Mouse (Mus musculus) erythroblast, embryonic 14.5 days (primary cell): ENCODE data around the gene Fah. TPM values are rescaled to one million over a fixed set of nuclear protein-coding genes. Genes with fewer than 3 reads are reported as not detected.

Experiments used
- H3K27me3 ChIP-seq: 2 replicates; pipeline ENCODE4 v1.6.1; 2012; ENCODE audit warnings: inconsistent platforms; ENCODE audit not compliant: control insufficient read depth
- H3K36me3 ChIP-seq: 2 replicates; pipeline ENCODE4 v1.6.1; 2012; ENCODE audit warnings: mild to moderate bottlenecking, inconsistent platforms; ENCODE audit not compliant: control insufficient read depth
- H3K4me1 ChIP-seq: 2 replicates; pipeline ENCODE4 v1.6.1; 2012; ENCODE audit warnings: inconsistent platforms; ENCODE audit not compliant: control insufficient read depth
- H3K4me3 ChIP-seq: replicated peaks from 2 replicates; pipeline ENCODE3; 2012; ENCODE audit warnings: moderate library complexity, mild to moderate bottlenecking, inconsistent platforms
- H3K9me3 ChIP-seq: 2 replicates; pipeline ENCODE4 v1.6.1; 2012; ENCODE audit warnings: low read length, inconsistent platforms, mixed read lengths; ENCODE audit not compliant: control insufficient read depth
- GATA1 ChIP-seq: IDR thresholded peaks from 2 replicates; pipeline ENCODE4 v1.6.1; 2012; ENCODE audit warnings: low read length, inconsistent platforms, mixed read lengths
- TAL1 ChIP-seq: IDR thresholded peaks from 3 replicates; pipeline ENCODE4 v1.6.1; 2012; ENCODE audit warnings: low read length, inconsistent platforms, mixed read lengths
- polyA plus RNA-seq: library from polyadenylated mRNA; stranded (reverse); fragments of >175 nt; gene quantifications from 2 replicates; pipeline ENCODE4 v1.2.3, GENCODE M21; 2012

Fah gene
- polyA plus RNA-seq, 1 experiment = 0.35 TPM

DNA sequence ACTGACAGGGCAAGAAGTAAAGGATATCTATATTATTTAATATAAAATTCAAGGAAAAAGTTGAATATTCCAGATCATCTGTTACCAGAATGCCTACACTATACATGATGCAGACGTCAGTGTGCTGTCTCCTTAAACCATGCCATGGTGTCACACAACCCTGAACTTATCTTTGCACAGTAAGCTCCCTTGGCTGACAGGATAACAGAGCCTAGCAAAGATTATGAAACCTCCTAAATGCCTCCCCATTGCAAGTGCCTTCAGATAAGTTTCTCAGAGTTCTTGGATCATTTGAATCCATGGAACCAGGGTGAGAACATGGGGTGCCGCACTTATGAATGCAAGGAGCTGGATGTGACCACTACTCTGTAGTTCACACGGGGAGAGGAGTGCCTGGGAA, 25.4 kb upstream of the Fah start:
- Histone ChIP-seq H3K36me3 (peaks cover 58% of the 10 kb centered on the region), H3K9me3 (no peaks in the 10 kb centered on the region), H3K27me3 (no peaks in the 10 kb centered on the region), H3K4me1 (peaks cover 48% of the 10 kb centered on the region), H3K4me3 (peak overlapping the region; percentile 18)
- TF ChIP-seq GATA1 (peak; percentile 40; the same call in 1 of the 2 replicates), TAL1 (peak; percentile 33; the same call in 1 of the 3 replicates)

DNA sequence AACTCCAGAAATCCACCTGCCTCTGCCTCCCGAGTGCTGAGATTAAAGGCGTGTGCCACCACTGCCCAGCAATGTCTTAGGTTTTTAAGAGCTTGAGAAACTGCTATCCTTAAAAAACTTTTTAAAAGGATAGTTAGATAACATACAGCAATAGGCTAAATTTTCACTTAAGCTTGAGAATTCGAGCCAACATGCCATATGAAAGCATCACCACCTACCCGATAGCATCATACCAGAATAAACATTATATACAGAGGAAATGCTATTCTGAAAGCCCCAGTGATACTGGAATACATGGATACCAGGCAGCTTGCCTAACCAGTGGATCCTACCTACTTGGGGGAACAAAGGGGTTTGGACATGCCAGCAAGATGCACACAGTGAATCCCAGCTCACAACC, 17.2 kb upstream of the Fah start:
- H3K9me3 ChIP-seq = no peaks in the 10 kb centered on the region
- TF ChIP-seq GATA1 (no peak), TAL1 (no peak)
- H3K4me3 ChIP-seq = no peak overlapping the region
- peaks cover 72% of the 10 kb centered on the region for H3K36me3 ChIP-seq
- peaks cover 6% of the 10 kb centered on the region for H3K4me1 ChIP-seq
- H3K27me3 ChIP-seq = no peaks in the 10 kb centered on the region

DNA sequence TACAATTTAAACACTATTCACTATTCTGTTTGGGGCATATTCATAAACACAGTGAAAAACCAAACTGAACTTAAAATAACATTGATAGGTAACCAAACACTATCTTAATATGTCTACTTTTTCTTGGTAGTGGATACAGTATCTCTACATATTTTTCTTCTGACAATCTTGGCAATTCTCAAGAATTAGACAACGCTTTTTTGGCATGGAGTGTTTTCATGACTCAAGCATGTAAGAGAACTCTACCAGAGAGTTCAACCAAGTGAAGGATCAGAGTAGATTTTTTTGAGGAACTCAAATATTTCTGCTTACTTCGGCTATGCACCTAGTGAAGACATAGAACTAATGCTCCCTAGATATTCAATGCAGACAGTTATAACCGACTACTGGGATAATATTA, 14.4 kb upstream of the Fah start:
- H3K4me3 ChIP-seq = no peak overlapping the region
- H3K27me3 ChIP-seq = no peaks in the 10 kb centered on the region
- TF ChIP-seq GATA1 = no peak
- TF ChIP-seq TAL1 = no peak
- peaks cover 6% of the 10 kb centered on the region for H3K4me1 ChIP-seq
- H3K9me3 ChIP-seq = no peaks in the 10 kb centered on the region
- peaks cover 94% of the 10 kb centered on the region for H3K36me3 ChIP-seq

DNA sequence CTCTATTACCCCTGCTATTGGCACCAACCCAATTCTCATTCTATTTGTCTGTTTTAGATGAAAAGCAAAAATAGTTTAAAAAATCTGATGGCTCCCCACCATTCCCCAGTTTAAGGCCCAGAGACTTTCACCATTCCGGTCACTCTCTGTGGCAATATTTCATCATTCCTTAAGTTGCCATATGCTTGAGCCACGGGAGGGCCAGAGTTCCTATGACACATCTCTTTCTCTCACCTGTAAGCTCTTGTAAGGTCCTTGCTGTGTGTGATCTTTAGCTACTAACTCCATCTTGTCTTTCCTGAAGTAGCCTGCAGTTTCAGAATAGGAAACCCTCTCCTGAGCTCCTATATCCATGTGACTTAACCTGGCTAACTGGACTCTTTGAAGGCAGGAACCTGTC, 12.4 kb upstream of the Fah start:
- H3K9me3 ChIP-seq = no peaks in the 10 kb centered on the region
- H3K4me3 ChIP-seq = no peak overlapping the region
- TF ChIP-seq TAL1 (no peak), GATA1 (no peak)
- no peaks in the 10 kb centered on the region for H3K27me3 ChIP-seq
- peaks cover 6% of the 10 kb centered on the region for H3K4me1 ChIP-seq
- peaks cover 96% of the 10 kb centered on the region for H3K36me3 ChIP-seq

DNA sequence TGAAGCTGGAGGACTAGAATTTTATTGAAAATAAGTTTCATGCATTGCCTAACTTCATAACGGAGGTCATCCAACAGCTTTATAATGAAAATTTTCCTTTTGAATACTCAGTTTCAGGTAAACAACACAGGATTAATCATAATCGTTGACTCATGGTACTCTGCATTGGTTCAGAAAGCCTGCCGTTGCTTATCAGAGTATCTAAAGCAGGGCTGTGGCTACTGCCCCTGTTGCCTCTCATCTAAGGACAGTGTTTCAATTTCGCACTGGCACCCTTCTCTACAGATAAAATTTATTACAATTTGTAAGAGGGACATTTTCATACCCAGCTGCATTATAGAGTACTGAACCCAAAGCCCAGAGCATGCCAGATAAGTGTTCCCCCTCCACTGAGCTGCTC, 5.9 kb upstream of the Fah start:
- no peak for TF ChIP-seq GATA1
- TF ChIP-seq TAL1 = no peak
- Histone ChIP-seq H3K4me3 (no peak overlapping the region), H3K9me3 (no peaks in the 10 kb centered on the region), H3K36me3 (peaks cover 57% of the 10 kb centered on the region), H3K27me3 (no peaks in the 10 kb centered on the region), H3K4me1 (peaks cover 12% of the 10 kb centered on the region)

DNA sequence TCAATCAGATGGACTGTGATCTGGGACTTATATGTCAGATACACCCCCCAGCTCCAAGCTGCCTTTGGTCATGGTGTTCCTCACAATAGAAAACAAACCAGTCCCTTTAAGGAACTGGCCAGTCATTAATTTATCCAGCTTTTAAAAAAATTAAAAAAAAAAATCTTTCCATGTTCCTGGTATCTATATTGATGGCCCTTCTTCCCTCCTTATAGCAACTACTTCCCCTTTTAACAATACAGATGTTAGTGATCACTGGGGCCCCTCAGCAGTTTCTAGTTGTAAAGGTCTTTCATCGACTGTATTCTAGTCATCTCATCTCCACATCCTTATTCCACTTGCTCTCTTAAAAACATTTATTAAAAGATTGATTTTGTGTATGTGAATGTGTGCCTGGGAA, 5.1 kb upstream of the Fah start:
- Histone ChIP-seq H3K27me3 (no peaks in the 10 kb centered on the region), H3K4me1 (peaks cover 18% of the 10 kb centered on the region), H3K36me3 (peaks cover 48% of the 10 kb centered on the region), H3K4me3 (no peak overlapping the region), H3K9me3 (no peaks in the 10 kb centered on the region)
- TF ChIP-seq TAL1 (no peak), GATA1 (no peak)

DNA sequence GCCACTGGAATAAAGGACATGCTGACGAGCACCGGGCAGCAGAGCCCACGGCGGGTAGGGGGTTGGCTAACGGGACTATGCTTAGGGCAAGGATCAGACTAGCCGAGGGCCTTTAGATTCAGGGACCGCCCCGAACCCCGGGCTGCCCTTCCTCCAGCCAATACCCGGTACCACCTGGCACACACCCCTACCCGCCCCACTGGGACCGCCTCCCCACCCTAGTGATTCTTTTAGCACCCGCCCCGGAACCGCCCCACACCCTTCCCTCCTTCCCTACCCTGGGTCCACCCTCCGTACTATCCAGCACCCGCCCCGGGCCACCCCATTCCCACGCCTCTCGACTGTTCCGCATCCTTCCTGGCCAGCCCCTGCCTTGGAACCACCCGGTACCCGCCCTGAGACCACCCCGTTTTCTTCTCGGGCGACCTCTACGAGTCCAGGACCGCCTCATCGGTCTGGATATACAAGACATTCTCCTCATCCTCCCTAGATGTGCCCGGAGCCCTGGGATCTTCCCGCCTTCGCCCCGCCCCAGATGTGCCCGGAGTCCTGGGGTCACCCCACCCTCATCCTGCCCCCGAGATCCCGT, 724 bp downstream of the Fah start:
- Histone ChIP-seq H3K9me3 (no peaks in the 10 kb centered on the region), H3K4me1 (peaks cover 29% of the 10 kb centered on the region), H3K27me3 (no peaks in the 10 kb centered on the region), H3K36me3 (peaks cover 5% of the 10 kb centered on the region), H3K4me3 (peak overlapping the region; percentile 79)
- TF ChIP-seq TAL1 = no peak
- TF ChIP-seq GATA1 = no peak

DNA sequence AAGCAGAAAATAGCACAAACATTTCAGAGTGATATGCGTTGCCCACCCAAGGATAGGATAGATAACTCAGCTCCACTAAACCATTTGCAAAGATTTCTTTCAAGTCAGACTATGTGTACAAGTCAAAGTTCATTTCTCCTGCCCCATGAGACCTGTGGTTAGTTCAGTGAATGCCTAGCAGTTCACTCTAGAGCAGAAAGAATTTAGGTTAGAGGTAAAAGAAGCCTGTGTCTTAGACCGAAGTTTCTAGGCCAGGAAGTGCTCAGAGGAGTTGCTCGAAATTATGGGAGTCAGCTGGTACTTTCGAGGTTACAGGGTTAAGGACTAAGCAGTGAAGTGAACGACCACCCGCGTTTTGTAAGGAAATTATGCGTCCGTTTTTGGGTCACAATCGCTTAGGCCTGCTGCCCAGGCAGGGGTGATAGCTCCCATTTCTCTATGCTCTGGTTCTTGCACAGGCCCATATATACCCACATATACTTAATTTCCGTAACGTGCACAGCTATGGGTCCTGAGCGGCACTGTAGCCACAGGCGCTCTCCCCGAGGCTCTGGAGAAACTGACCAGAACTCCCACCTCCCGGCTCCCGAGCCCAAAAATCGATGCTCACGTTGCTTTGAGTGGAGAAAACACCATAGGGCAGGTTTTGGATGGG, 1.4 kb downstream of the Fah start:
- Histone ChIP-seq H3K27me3 (no peaks in the 10 kb centered on the region), H3K4me3 (peak overlapping the region; percentile 79), H3K9me3 (no peaks in the 10 kb centered on the region), H3K36me3 (peaks cover 2% of the 10 kb centered on the region; the same call in 1 of the 2 replicates), H3K4me1 (peaks cover 29% of the 10 kb centered on the region)
- TF ChIP-seq TAL1 (no peak), GATA1 (no peak)

DNA sequence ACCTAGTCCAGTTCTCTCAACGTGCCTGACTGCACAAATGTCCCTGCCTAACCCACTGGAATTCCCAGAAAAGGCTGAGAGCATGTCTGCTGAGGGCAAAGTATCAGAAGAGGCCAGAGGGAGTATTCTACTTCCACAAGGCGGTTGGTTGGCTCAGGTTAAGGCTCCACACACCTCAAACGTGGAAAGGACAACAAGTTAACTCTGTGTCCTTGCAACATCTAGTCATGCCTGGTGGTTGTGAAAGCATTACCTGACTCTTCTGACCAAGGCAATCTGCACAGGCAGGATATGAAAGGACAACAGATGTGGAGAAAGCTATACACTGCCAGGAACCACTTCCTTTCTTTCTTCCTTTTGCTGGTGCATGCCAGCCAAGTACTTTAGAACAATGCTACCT, 2.0 kb downstream of the Fah start:
- Histone ChIP-seq H3K4me1 (peaks cover 29% of the 10 kb centered on the region), H3K36me3 (peaks cover 2% of the 10 kb centered on the region; the same call in 1 of the 2 replicates), H3K4me3 (peak overlapping the region; percentile 79), H3K9me3 (no peaks in the 10 kb centered on the region), H3K27me3 (no peaks in the 10 kb centered on the region)
- TF ChIP-seq TAL1 (no peak), GATA1 (no peak)

DNA sequence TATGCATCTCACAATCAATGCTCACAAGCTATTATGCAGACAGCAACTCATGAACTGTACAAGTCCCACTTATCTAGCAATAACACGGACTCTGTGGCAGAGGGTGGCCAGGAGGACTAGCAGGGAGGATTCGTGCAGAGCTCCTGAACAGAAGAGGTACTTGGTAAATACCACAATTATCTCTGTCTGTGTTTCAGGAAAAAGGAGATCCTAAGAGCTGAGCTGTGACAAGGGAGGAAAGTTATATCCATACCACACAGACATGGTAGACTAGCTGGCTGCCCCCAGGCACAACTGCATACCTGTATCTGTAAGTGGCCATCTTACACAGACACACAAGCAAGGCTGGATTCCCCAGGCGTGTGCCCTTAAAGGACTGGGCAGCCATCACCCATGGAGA, 5.2 kb downstream of the Fah start:
- Histone ChIP-seq H3K27me3 (no peaks in the 10 kb centered on the region), H3K9me3 (no peaks in the 10 kb centered on the region), H3K36me3 (peaks cover 2% of the 10 kb centered on the region; the same call in 1 of the 2 replicates), H3K4me3 (no peak overlapping the region), H3K4me1 (peaks cover 20% of the 10 kb centered on the region)
- TF ChIP-seq TAL1 = no peak
- no peak for TF ChIP-seq GATA1
